Mouse (Mus musculus) hindbrain, embryonic 15.5 days (tissue): ENCODE results near the gene Rab5b. TPM values are rescaled to one million over a fixed set of nuclear protein-coding genes. Genes with fewer than 3 reads are reported as not detected.
"Not testable (repeated sequence)": the region's sequence is repeated elsewhere in the genome, so short reads cannot be mapped to it uniquely, and the experiment has no call there.

Experiments used
- ATAC-seq: fragments of 200-750 bp; cut with Nextera tagmentation; 2 replicates; pipeline ENCODE4 v1.8.0; 2017; ENCODE audit warnings: low read depth, moderate number of reproducible peaks, moderate TSS enrichment; ENCODE audit not compliant: low FRiP score
- H3K27ac ChIP-seq: fragments of 300-500 bp; sonication (generic); replicated peaks from 2 replicates; pipeline ENCODE4 v1.5.1; 2015; ENCODE audit warnings: mild to moderate bottlenecking, inconsistent platforms
- H3K27me3 ChIP-seq: fragments of 300-500 bp; sonication (generic); 2 replicates; pipeline ENCODE4 v1.6.1; 2015; ENCODE audit warnings: control low read depth, inconsistent platforms
- H3K36me3 ChIP-seq: fragments of 300-500 bp; sonication (generic); 2 replicates; pipeline ENCODE4 v1.6.1; 2015; ENCODE audit warnings: control low read depth, inconsistent platforms
- H3K4me1 ChIP-seq: fragments of 300-500 bp; sonication (generic); replicated peaks from 2 replicates; pipeline ENCODE4 v1.6.1; 2015; ENCODE audit warnings: control low read depth, inconsistent platforms
- H3K4me2 ChIP-seq: fragments of 300-500 bp; sonication (generic); 2 replicates; pipeline ENCODE4 v1.6.1; 2015; ENCODE audit warnings: moderate library complexity, mild to moderate bottlenecking, inconsistent platforms
- H3K4me3 ChIP-seq: fragments of 300-500 bp; sonication (generic); 2 replicates; pipeline ENCODE4 v1.5.1; 2015; ENCODE audit warnings: mild to moderate bottlenecking, inconsistent platforms
- H3K9ac ChIP-seq: fragments of 300-500 bp; sonication (generic); 2 replicates; pipeline ENCODE4 v1.6.1; 2015; ENCODE audit warnings: inconsistent platforms
- H3K9me3 ChIP-seq: fragments of 300-500 bp; sonication (generic); 2 replicates; pipeline ENCODE4 v1.6.1; 2016; ENCODE audit warnings: control low read depth, inconsistent platforms
- WGBS: fragments of 180-500 bp; shearing (Covaris S2); methylation state at CpG from one replicate; pipeline ENCODE4 v1.1.7; 2015; 5-methylcytosine and 5-hydroxymethylcytosine counted together
- polyA plus RNA-seq: library from polyadenylated mRNA; unstranded; fragments of >200 nt; fragmentation: Nextera tagmentation; extraction: Ambion mirVana; gene quantifications from 2 replicates; pipeline ENCODE4 v1.2.1, GENCODE M21; 2015

Rab5b gene
- polyA plus RNA-seq = 113 and 121 TPM in 2 replicates

DNA sequence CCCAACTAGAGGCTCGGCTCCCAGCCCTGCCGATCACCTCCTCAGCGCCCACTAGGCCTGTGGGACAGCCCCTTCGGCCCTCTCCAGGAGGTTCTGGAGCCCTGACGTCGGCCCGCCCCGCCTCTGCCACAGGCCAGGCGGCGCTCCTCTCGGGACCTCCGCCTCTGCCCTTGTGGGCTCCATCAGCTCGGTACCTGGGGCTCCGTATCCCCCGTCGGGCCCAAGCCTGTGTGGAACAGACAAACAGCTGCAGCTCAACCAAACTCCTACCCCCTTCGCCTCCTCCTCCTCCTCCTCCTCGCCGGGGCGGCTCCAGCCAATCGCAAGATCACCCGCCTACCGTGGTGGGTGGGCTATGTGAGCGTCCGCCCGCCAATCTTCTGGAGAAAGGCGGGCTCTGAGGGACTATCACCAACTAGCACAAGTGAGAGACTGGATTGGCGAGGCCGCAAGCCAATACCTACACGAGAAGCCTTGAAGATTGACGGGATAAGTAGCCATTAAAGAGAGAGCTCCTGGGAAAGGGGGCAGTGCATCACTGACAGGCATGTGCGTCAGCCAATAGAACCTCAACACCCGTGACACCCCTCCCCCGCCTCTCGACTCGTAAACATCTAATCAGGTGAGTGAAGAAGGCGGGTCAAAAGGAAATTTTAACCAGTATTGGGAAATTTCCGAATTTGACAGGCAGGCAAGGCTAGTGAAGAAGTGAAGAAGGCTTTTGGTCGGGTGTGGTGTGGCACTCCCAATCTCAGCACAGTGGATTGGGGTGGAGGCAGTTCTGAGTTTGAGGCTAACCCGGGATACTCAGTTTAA lies at the start of gene Rab5b:
Rab5b (minus strand) TSS at position 273 of the 816 bp plus-strand sequence.
- Histone ChIP-seq H3K4me3 (peak within 1 kb of the TSS; percentile 77), H3K4me2 (peak within 1 kb of the TSS; percentile 74), H3K27ac (peak within 1 kb of the TSS; percentile 95), H3K36me3 (no peaks in the 10 kb centered on the region), H3K9ac (peak within 1 kb of the TSS; percentile 97), H3K27me3 (no peaks in the 10 kb centered on the region), H3K9me3 (no peaks in the 10 kb centered on the region), H3K4me1 (peaks cover 18% of the 10 kb centered on the region)
- under 1% methylated on average over 40 of the region's 40 CpGs for WGBS
- ATAC-seq = peak; percentile 99

DNA sequence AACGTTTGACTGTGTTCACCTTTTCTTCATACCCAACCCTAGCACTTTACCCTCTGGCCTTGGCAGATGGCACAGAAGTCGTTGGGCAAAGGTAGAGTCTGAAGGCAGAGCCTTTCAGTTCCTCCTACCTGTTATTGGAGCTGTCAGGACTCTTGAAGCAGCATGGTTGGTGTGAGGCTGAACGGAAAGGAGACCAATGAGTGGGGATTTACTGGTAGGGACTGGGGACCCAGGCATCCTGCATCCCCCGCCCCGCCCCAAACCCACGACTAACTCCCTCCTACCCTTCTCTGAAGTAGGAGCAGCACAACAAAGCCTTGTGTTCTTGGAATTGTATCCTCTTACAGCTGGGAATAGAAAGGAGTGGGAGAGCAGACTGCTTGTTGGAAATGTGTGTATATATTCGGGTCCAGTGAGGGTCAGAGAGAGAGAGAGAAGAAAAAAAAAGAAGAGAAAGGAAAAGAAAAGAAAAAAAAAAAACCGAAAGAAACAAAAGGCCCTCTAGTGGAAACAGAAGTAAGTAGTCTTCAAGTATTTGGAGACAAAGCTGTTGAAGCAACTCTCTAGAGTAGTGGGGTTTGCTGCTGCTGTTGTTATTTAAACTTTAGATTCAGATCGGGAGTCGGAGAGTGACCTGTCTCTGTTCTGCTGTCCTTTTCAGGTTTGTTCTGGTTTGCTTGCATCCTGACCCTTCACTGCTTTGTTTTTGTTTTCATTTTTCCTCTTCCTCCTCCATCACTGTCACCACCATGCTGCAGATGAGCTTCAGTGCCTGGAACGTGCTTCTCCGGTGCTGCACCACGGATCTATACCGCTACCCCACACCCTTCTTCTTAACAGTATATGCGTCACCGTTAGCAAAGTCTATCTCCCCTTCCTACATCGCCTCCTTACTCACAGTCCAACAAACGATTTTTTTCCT lies 48.9 kb upstream of the Rab5b start, which contains the start of gene Dgka:
Dgka (minus strand) TSS at position 176 of the 922 bp plus-strand sequence.
- 20% methylated on average over 18 of the region's 18 CpGs for WGBS
- Histone ChIP-seq H3K27me3 (peaks cover 29% of the 10 kb centered on the region), H3K4me3 (peak within 1 kb of the TSS; percentile 55), H3K9ac (peak within 1 kb of the TSS; percentile 66), H3K4me1 (peaks cover 35% of the 10 kb centered on the region), H3K36me3 (no peaks in the 10 kb centered on the region), H3K4me2 (peak within 1 kb of the TSS; percentile 90), H3K27ac (no peak within 1 kb of the TSS; the same call in 1 of the 2 replicates), H3K9me3 (no peaks in the 10 kb centered on the region)
- no peak for ATAC-seq

DNA sequence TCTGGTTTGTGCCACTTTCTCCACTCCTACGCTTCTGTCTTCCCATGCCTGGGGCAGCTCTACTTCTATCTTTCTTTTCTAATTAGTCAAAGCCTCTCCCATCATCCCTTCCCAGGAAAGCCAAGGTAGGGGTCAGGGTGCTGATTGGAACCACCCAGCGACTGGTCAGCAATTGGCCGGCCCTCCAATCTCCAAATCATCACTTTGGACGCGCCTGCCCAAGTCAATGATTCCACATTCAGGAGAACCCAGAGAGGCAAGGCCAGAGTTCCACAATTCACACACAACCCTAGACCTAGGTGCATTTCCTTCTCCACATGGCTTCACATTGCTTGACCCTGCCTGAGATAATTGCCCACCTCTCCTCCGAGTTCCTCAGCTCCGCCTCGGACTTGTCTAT lies 48.1 kb upstream of the Rab5b start:
- WGBS = 15% methylated on average over 8 of the region's 8 CpGs

DNA sequence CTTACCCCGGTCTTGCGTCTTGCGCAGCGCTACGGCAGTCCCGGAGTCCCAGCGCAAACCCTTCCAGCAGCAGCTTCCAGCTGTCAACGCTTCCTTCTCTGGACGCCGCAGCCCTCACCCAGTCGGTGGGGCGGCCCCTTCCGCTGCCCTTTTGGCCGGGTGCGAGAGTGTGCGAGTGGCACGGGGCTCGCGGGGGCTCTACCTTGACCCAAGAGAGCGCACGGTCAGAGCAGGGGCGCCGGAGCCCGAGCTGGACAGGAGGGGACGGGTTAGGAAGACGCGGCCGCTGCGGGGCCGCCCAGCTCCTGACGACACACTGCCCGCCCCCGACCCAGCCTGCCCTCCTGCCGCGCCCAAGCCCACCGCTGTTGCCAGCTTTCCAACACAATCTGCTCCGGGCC lies 47.7 kb upstream of the Rab5b start:
- Histone ChIP-seq H3K4me1 (peaks cover 24% of the 10 kb centered on the region), H3K27ac (no peak overlapping the region; the same call in 1 of the 2 replicates), H3K4me2 (peak overlapping the region; percentile 90), H3K4me3 (peak overlapping the region; percentile 55), H3K27me3 (peaks cover 29% of the 10 kb centered on the region), H3K36me3 (no peaks in the 10 kb centered on the region), H3K9ac (peak overlapping the region; percentile 66), H3K9me3 (no peaks in the 10 kb centered on the region)
- ATAC-seq = peak; percentile 16; the same call in 1 of the 2 replicates
- WGBS = under 1% methylated on average over 34 of the region's 37 CpGs

More for the DNA sequence above, 48.1 kb upstream of the Rab5b start:
- Histone ChIP-seq H3K27ac (no peak overlapping the region; the same call in 1 of the 2 replicates), H3K27me3 (peaks cover 29% of the 10 kb centered on the region), H3K9me3 (no peaks in the 10 kb centered on the region), H3K4me2 (peak overlapping the region; percentile 90), H3K9ac (peak overlapping the region; percentile 66), H3K36me3 (no peaks in the 10 kb centered on the region), H3K4me3 (peak overlapping the region; percentile 55), H3K4me1 (peaks cover 28% of the 10 kb centered on the region)
- no peak for ATAC-seq

GRCm38 (mm10) chr10:128743235-128743634 lies 47.2 kb upstream of the Rab5b start:
- Histone ChIP-seq H3K4me3 (peak overlapping the region; percentile 55), H3K27ac (no peak overlapping the region), H3K4me1 (peaks cover 24% of the 10 kb centered on the region), H3K4me2 (peak overlapping the region; percentile 90), H3K9ac (peak overlapping the region; percentile 66), H3K36me3 (no peaks in the 10 kb centered on the region), H3K9me3 (no peaks in the 10 kb centered on the region), H3K27me3 (peaks cover 29% of the 10 kb centered on the region)
- WGBS = 7% methylated on average over 7 of the region's 7 CpGs
- no peak for ATAC-seq

GRCm38 (mm10) chr10:128742616-128743015 lies 46.6 kb upstream of the Rab5b start:
- Histone ChIP-seq H3K27ac (no peak overlapping the region), H3K4me2 (peak overlapping the region; percentile 90)

GRCm38 (mm10) chr10:128740296-128740695 lies 44.2 kb upstream of the Rab5b start:
- H3K27me3 ChIP-seq = peaks cover 25% of the 10 kb centered on the region
- ATAC-seq = no peak
- no peak overlapping the region for H3K4me2 ChIP-seq
- peaks cover 19% of the 10 kb centered on the region for H3K4me1 ChIP-seq
- no peaks in the 10 kb centered on the region for H3K9me3 ChIP-seq
- WGBS = 73% methylated on average over 2 of the region's 2 CpGs
- H3K27ac ChIP-seq = no peak overlapping the region
- H3K4me3 ChIP-seq = no peak overlapping the region
- H3K36me3 ChIP-seq = no peaks in the 10 kb centered on the region
- no peak overlapping the region for H3K9ac ChIP-seq

More at GRCm38 (mm10) chr10:128742616-128743015, 46.6 kb upstream of the Rab5b start:
- WGBS = 35% methylated on average over 4 of the region's 4 CpGs
- peaks cover 29% of the 10 kb centered on the region for H3K27me3 ChIP-seq
- no peak overlapping the region for H3K4me3 ChIP-seq
- H3K4me1 ChIP-seq = peaks cover 24% of the 10 kb centered on the region
- H3K36me3 ChIP-seq = no peaks in the 10 kb centered on the region
- no peaks in the 10 kb centered on the region for H3K9me3 ChIP-seq
- H3K9ac ChIP-seq = no peak overlapping the region
- no peak for ATAC-seq

DNA sequence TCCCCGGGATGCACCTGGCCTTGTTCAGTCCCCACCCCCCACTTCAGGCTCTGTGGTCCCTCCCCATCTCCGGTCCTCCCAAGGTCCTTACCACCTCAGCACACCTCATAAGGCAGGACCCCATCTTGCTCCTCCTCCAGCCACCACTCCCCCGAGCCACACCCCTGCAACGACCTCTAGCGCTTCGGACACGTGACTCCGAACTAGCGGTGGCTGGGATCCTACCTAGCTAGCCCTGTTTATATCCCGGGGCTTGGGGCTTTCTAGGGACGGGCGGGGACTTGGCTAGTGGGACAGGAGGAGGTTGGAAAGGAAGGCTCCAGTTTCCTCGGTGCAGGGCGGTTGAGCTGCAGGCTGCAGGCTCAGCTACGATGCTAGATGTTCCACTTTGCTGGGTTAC lies 41.4 kb upstream of the Rab5b start:
- H3K9me3 ChIP-seq = no peaks in the 10 kb centered on the region
- 5% methylated on average over 15 of the region's 15 CpGs for WGBS
- H3K27ac ChIP-seq = no peak overlapping the region
- no peaks in the 10 kb centered on the region for H3K4me1 ChIP-seq
- H3K4me2 ChIP-seq = peak overlapping the region; percentile 48
- peaks cover 13% of the 10 kb centered on the region for H3K27me3 ChIP-seq
- H3K36me3 ChIP-seq = no peaks in the 10 kb centered on the region
- H3K4me3 ChIP-seq = peak overlapping the region; percentile 18
- no peak for ATAC-seq
- H3K9ac ChIP-seq = no peak overlapping the region

- H3K9me3 ChIP-seq = no peaks in the 10 kb centered on the region
- no peaks in the 10 kb centered on the region for H3K4me1 ChIP-seq
- H3K27me3 ChIP-seq = no peaks in the 10 kb centered on the region
- no peak overlapping the region for H3K27ac ChIP-seq
- H3K9ac ChIP-seq = no peak overlapping the region
- no peak overlapping the region for H3K4me2 ChIP-seq
- no peak overlapping the region for H3K4me3 ChIP-seq
- H3K36me3 ChIP-seq = no peaks in the 10 kb centered on the region
- no peak for ATAC-seq
These were observed 35.9 kb upstream of the Rab5b start for GRCm38 (mm10) chr10:128731992-128732391.

GRCm38 (mm10) chr10:128731002-128731433 lies 35.0 kb upstream of the Rab5b start:
- ATAC-seq = no peak
- whole genome bisulfite sequencing = 26% methylated on average over 10 of the region's 10 CpGs
- H3K9me3 ChIP-seq = no peaks in the 10 kb centered on the region
- H3K4me1 ChIP-seq = no peaks in the 10 kb centered on the region
- no peak overlapping the region for H3K27ac ChIP-seq
- no peaks in the 10 kb centered on the region for H3K27me3 ChIP-seq
- no peaks in the 10 kb centered on the region for H3K36me3 ChIP-seq
- no peak overlapping the region for H3K9ac ChIP-seq
- H3K4me2 ChIP-seq = no peak overlapping the region
- no peak overlapping the region for H3K4me3 ChIP-seq

GRCm38 (mm10) chr10:128728059-128728458 lies 32.0 kb upstream of the Rab5b start:
- 87% methylated on average over 5 of the region's 5 CpGs for WGBS
- no peak overlapping the region for H3K9ac ChIP-seq
- H3K4me2 ChIP-seq = no peak overlapping the region
- H3K27me3 ChIP-seq = no peaks in the 10 kb centered on the region
- H3K4me3 ChIP-seq = no peak overlapping the region
- H3K27ac ChIP-seq = no peak overlapping the region
- no peaks in the 10 kb centered on the region for H3K9me3 ChIP-seq
- H3K36me3 ChIP-seq = no peaks in the 10 kb centered on the region
- H3K4me1 ChIP-seq = no peaks in the 10 kb centered on the region
- ATAC-seq = no peak

DNA sequence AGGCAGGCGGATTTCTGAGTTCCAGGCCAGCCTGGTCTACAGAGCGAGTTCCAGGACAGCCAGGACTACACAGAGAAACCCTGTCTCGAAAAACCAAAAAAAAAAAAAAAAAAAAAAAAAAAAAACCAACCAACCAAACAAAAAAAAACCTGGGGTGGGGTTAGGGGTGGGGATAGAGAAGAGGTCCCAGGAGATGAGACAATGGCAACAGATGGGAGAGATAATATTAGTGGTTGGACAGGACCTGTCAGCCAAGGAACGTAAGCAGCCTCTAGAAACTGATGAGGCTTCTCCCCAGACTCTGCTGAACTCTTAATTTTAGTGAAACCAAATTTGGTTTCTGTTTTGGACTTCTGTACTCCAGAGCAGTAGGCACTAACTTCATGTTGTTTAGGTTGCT lies 29.4 kb upstream of the Rab5b start:
- not testable (repeated sequence) for H3K4me3 ChIP-seq, ATAC-seq, H3K9me3 ChIP-seq, H3K9ac ChIP-seq, H3K27ac ChIP-seq, H3K27me3 ChIP-seq, H3K4me2 ChIP-seq, H3K4me1 ChIP-seq, H3K36me3 ChIP-seq
- WGBS = 82% methylated on average over 3 of the region's 4 CpGs
